Mouse (Mus musculus): ENCODE measurements around the gene Gpr61. TPM values are rescaled to one million over a fixed set of nuclear protein-coding genes. Genes with fewer than 3 reads are reported as not detected.

Gene Gpr61
- not detected for polyA plus RNA-seq (2014; fragmentation: Illumina TruSeq; extraction: RNeasy Lipid Tissue Mini Kit (QIAGEN cat#74804); ENCODE audit: low replicate concordance)

DNA sequence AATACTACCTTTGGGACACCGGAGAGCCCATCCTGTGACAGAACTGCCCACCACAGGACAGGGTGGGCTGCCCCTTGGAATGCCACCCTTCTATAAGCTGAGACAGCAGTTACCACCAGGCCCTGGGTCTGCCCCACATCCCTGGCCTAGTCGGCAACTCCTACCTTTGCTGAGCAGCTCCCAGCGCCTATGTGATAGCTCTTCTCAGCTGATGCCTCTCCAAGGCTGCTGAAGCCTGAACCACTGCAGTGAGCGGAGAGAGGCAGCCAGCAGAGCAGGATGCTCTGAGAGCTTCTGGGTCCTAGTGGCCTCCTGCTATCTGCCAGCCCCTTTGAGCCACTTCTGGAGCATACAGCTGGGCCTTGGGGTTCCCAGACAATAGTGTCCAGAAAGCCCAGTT lies at the start of gene Gpr61:
TSS of gene Gpr61 (minus strand) at position 227 of the 400 bp plus-strand sequence.

DNA sequence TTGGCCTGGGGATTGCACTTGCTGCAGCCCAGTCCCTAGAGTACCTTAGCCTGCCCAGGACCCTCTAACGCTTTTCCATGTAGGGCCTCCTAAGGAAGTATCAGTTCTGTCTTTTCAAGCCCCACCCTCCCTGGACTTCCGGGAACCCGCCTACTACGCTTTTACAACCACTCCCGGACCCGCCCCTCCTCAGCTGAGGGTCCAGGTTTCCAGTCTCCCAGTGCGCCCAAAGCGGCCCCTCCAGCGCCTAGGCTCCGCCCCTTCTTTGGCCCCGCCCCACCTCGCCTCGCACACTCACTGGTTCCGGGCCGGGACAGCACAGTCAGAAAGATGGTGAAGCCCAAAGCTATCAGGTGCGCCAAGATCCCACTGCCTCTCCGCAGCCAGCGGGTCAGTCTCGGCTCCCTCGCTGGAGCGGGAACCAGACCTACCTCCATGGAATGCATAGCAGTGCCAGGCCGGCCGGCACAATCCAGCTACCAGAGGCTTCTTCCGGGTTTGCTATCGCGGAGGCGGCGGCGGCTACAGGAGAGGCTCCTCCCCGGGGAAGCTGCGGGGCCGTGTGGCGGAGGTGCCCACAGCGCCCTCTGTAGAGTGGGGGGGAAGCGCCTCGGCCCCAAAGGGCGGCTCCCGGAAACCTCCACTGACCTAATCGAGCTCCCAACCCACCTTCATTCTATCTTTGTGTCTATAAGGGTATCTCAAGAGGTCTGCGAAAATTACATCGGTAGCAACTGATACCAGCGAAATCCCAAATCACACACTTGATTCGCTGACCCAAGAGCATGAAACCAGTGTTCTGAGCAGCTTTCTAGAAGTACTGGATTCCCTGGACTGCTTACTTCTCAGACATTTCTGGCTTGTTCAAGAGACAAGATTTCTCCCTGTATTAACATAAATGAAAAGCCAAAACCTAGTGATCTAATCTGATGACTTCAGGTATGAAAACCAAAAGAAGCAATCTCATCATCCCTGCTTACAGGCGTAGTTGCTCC lies 45.9 kb upstream of the Gpr61 start, which contains the start of gene Cyb561d1:
TSS of gene Cyb561d1 (minus strand) at position 884 of the 995 bp plus-strand sequence.

DNA sequence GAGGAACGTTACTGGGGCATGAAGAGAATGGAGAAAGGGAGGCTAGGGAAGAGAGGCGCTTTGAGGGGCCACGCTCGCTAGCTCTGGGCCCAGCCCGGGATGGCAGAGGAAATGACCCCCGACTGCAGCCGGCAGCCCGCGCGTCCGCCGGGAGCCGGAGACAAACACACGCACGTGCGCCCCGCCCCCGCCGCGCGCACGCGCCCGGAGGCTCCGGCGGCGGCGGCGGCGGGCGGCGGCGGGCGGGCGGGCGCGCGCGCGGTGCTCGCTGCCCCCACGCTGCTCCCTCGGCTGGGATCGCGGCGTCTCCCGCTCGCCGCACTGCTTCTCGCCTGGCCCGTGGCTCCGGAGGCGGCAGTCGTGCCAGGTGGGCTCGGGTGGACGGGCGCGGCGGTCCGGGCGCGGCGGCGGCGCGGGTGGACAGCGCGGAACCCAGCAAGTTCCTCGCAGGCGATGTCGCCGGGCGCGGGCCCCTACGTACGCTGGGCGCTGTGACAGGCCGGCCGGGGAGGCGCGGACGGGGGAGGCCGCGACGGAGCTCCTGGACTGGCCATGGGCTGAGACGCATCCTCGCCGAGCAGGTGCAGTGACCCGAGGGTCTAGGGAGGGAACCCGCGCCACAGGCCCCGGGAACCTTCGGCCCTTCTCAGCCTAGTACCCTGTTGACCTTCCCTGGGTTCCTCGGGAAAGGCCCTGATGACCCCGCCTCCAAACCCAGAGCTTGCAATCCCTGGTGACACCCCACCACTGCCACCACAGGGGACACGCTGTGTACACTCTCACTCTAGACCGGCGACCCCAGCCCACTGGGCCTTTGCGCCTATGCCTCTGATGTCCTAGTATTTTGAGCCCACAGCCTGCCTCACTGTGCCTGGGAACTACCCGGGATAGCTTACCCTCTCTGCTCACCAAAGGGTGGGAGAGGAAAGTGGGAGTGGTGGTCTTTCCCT lies 31.7 kb upstream of the Gpr61 start, which contains the start of gene Amigo1:
TSS of gene Amigo1 (plus strand) at position 238 of the 950 bp plus-strand sequence.

DNA sequence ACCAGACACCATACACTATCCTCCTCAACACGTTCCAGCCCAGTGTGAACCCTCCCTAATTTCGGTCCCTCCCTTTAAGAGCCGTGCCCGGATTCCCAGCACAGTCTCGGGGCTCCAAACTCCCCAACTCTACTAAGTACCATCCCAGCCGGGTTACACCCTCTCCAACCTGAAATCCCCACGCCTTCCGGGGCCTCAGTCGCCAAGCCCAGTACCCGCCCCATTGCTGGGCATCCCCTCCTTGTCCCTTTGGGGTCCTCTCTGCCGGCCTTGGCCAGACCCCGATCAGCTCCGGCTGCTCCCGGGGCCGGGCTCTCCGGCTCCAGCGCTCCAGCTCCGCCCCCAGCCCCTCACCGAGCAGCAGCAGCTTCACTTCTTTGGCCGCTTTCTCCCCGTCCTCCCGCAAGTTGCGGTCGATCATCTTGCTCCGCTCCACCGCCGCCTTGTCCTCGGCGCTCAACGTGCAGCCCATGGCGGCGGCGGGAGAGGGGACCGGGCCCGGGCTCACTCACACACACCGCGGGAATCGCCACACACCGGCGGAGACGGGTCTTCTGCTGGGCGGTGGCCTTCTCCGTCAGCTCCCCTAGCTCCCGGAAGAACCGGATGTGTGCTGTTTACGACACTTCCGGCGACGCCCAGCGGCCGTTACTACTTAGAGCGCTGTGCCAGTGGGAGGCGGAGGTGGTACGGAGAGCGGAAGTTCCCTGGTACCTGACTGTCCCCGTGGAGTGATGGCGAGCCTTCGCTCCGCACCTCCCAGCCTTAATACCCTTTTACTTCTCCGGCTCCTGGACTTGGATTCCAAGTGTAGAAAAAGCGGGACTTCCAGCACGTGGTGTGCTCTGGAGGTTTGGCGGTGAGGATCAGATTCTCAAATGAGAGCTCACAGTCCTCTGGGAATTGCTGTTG lies 8.9 kb downstream of the Gpr61 start, which contains the start of gene Gnai3:
TSS of gene Gnai3 (minus strand) at position 613 of the 912 bp plus-strand sequence.

Other genes with a start within 250 kb of the Gpr61 start
- gene Gstm7, start 223.1 kb downstream of the Gpr61 start, polyA plus RNA-seq (2014; fragmentation: Illumina TruSeq; extraction: RNeasy Lipid Tissue Mini Kit (QIAGEN cat#74804); ENCODE audit: low replicate concordance), result 6.3 TPM
- gene Gstm6, start 211.1 kb downstream of the Gpr61 start, polyA plus RNA-seq (2014; fragmentation: Illumina TruSeq; extraction: RNeasy Lipid Tissue Mini Kit (QIAGEN cat#74804); ENCODE audit: low replicate concordance), result 87.2 TPM
- gene Gstm3, start 185.6 kb downstream of the Gpr61 start, polyA plus RNA-seq (2014; fragmentation: Illumina TruSeq; extraction: RNeasy Lipid Tissue Mini Kit (QIAGEN cat#74804); ENCODE audit: low replicate concordance), result 182 TPM
- gene Gstm2, start 168.4 kb downstream of the Gpr61 start, polyA plus RNA-seq (2014; fragmentation: Illumina TruSeq; extraction: RNeasy Lipid Tissue Mini Kit (QIAGEN cat#74804); ENCODE audit: low replicate concordance), result 49.4 TPM
- gene Gstm1, start 136.9 kb downstream of the Gpr61 start, polyA plus RNA-seq (2014; fragmentation: Illumina TruSeq; extraction: RNeasy Lipid Tissue Mini Kit (QIAGEN cat#74804); ENCODE audit: low replicate concordance), result 30.0 TPM
- gene Gstm4, start 110.0 kb downstream of the Gpr61 start, polyA plus RNA-seq (2014; fragmentation: Illumina TruSeq; extraction: RNeasy Lipid Tissue Mini Kit (QIAGEN cat#74804); ENCODE audit: low replicate concordance), result 8.7 TPM
- 4.9 TPM for gene Ampd2, start 68.2 kb downstream of the Gpr61 start, polyA plus RNA-seq (2014; fragmentation: Illumina TruSeq; extraction: RNeasy Lipid Tissue Mini Kit (QIAGEN cat#74804); ENCODE audit: low replicate concordance)
- gene Gnat2, start 62.1 kb downstream of the Gpr61 start, polyA plus RNA-seq (2014; fragmentation: Illumina TruSeq; extraction: RNeasy Lipid Tissue Mini Kit (QIAGEN cat#74804); ENCODE audit: low replicate concordance), result 1.3 TPM
- gene Gnai3, start 8.7 kb downstream of the Gpr61 start, polyA plus RNA-seq (2014; fragmentation: Illumina TruSeq; extraction: RNeasy Lipid Tissue Mini Kit (QIAGEN cat#74804); ENCODE audit: low replicate concordance), result 363 TPM
- 4.0 TPM for gene Amigo1, start 31.5 kb upstream of the Gpr61 start, polyA plus RNA-seq (2014; fragmentation: Illumina TruSeq; extraction: RNeasy Lipid Tissue Mini Kit (QIAGEN cat#74804); ENCODE audit: low replicate concordance)
- 7.5 TPM for gene Cyb561d1, start 46.3 kb upstream of the Gpr61 start, polyA plus RNA-seq (2014; fragmentation: Illumina TruSeq; extraction: RNeasy Lipid Tissue Mini Kit (QIAGEN cat#74804); ENCODE audit: low replicate concordance)
- gene Atxn7l2, start 56.1 kb upstream of the Gpr61 start, polyA plus RNA-seq (2014; fragmentation: Illumina TruSeq; extraction: RNeasy Lipid Tissue Mini Kit (QIAGEN cat#74804); ENCODE audit: low replicate concordance), result 2.3 TPM
- 3.5 TPM for gene Sypl2, start 71.8 kb upstream of the Gpr61 start, polyA plus RNA-seq (2014; fragmentation: Illumina TruSeq; extraction: RNeasy Lipid Tissue Mini Kit (QIAGEN cat#74804); ENCODE audit: low replicate concordance)
- gene Psma5, start 102.0 kb upstream of the Gpr61 start, polyA plus RNA-seq (2014; fragmentation: Illumina TruSeq; extraction: RNeasy Lipid Tissue Mini Kit (QIAGEN cat#74804); ENCODE audit: low replicate concordance), result 99.9 TPM
- gene Sort1, start 129.2 kb upstream of the Gpr61 start, polyA plus RNA-seq (2014; fragmentation: Illumina TruSeq; extraction: RNeasy Lipid Tissue Mini Kit (QIAGEN cat#74804); ENCODE audit: low replicate concordance), result 34.5 TPM
- gene Mybphl, start 210.0 kb upstream of the Gpr61 start, polyA plus RNA-seq (2014; fragmentation: Illumina TruSeq; extraction: RNeasy Lipid Tissue Mini Kit (QIAGEN cat#74804); ENCODE audit: low replicate concordance), result not detected
- gene Psrc1, start 229.0 kb upstream of the Gpr61 start, polyA plus RNA-seq (2014; fragmentation: Illumina TruSeq; extraction: RNeasy Lipid Tissue Mini Kit (QIAGEN cat#74804); ENCODE audit: low replicate concordance), result not detected